10 mouse cellular contexts compared by ENCODE assay signal in the genomic region with DNA sequence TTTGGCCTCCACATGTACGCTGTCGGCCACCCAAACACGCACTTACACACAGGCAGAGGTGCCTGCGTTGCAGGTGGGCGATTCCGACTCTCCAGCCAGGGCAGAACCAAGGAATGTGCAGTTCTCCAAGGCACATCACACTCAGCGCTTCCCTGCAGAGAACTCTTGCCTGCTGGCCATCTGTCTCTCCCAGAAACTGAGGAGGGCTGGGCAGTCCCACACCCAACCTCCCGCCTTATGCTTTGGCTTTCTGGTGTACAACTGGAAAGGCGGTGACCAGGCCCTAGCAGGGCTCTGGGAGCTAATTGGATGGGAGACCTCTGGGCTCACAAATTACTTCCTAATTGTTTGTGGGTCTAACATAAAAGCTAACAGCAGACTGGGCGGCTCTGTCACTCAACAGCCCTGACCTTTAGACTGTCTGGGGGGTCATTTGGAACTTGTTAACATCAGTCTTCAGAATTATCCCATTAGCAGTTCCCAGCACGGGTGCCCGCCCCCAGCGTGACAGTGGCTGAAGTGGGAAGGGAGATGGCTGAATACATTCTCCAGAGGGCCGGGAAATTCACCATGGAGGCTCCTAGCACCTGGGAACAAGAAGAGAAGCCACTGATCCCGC. TPM values are rescaled to one million over a fixed set of nuclear protein-coding genes. Genes with fewer than 3 reads are reported as not detected.
DNase-seq lines count a peak whose midpoint lies in the region; ATAC-seq and TF ChIP-seq lines count a peak whose summit lies in the region.
"Had no signal": no experiment of that assay in that cellular context is flagged by ENCODE, and none has a peak within 500 bp of the region (broad histone marks: within the 10 kb centered on the region; RNA-seq: fewer than 3 reads in every experiment).

No protein-coding gene starts in this region.

- peaks cover 14% of the 10 kb centered on the region for H3K27me3 ChIP-seq in embryonic facial prominence, embryonic 14.5 days (replicated peaks; ENCODE audit: control insufficient read depth, insufficient read depth, low read length)
- peaks cover 44% of the 10 kb centered on the region for H3K27me3 ChIP-seq in neural tube, embryonic 11.5 days (ENCODE audit: control insufficient read depth, insufficient read depth, low read length)

- intact Hi-C loops in gastrocnemius, adult 2 months (cut with DNase I): no loop called here

- 0 out of 2 replicates have a peak overlapping the region, but pooled peaks have one; percentile 34 for H3K9ac ChIP-seq in embryonic facial prominence, embryonic 14.5 days (ENCODE audit: low read depth, low read length)
- H3K9ac ChIP-seq in neural tube, embryonic 11.5 days (ENCODE audit: low read length): peak overlapping the region; percentile 11; the same call in 1 of the 2 replicates

- no peak overlapping the region for H3K4me3 ChIP-seq in embryonic facial prominence, embryonic 14.5 days (ENCODE audit: low read depth, low read length)
- no peak overlapping the region for H3K4me3 ChIP-seq in neural tube, embryonic 11.5 days (ENCODE audit: low read depth, low read length)
- H3K4me3 ChIP-seq in gastrocnemius, adult 2 months: no peak overlapping the region

- DNase-seq in kidney, adult 9 months: peak; percentile 17
- no peak for DNase-seq in kidney, adult 18-20 months
- peak; percentile 49 for DNase-seq in cerebellum, adult 11-12 months
- peak; percentile 27 for DNase-seq in embryonic facial prominence, embryonic 14.5 days (ENCODE audit: low spot score)
- DNase-seq in neural tube, embryonic 11.5 days (ENCODE audit: low spot score): peak; percentile 38
- no peak for DNase-seq in testis, postnatal 10 days (ENCODE audit: low spot score)
- DNase-seq in adrenal gland, postnatal 10 days: no peak
- no peak for DNase-seq in gastrocnemius, adult 2 months
- DNase-seq: lung, postnatal 36 days had no signal

- WGBS in embryonic facial prominence, embryonic 14.5 days: 33% methylated on average over 15 of the region's 15 CpGs
- WGBS in neural tube, embryonic 11.5 days: 33% methylated on average over 15 of the region's 15 CpGs

- no peaks in the 10 kb centered on the region for H3K36me3 ChIP-seq in embryonic facial prominence, embryonic 14.5 days (ENCODE audit: control insufficient read depth, insufficient read depth, low read length)
- no peaks in the 10 kb centered on the region for H3K36me3 ChIP-seq in neural tube, embryonic 11.5 days (ENCODE audit: control insufficient read depth, insufficient read depth, low read length)

- ATAC-seq in embryonic facial prominence, embryonic 14.5 days (ENCODE audit: low read depth): no peak
- no peak for ATAC-seq in neural tube, embryonic 11.5 days (ENCODE audit: insufficient read depth, low FRiP score, low TSS enrichment)

- no peak overlapping the region for H3K4me2 ChIP-seq in embryonic facial prominence, embryonic 14.5 days (ENCODE audit: low read depth, low read length)
- H3K4me2 ChIP-seq in neural tube, embryonic 11.5 days (ENCODE audit: low read depth): no peak overlapping the region

- no peak overlapping the region for H3K27ac ChIP-seq in embryonic facial prominence, embryonic 14.5 days (replicated peaks; ENCODE audit: low read depth, low read length)
- H3K27ac ChIP-seq in neural tube, embryonic 11.5 days (ENCODE audit: low read depth, low read length): peak overlapping the region; percentile 53; the same call in 1 of the 2 replicates
- H3K27ac ChIP-seq in gastrocnemius, adult 2 months: no peak overlapping the region

- no peak for TF ChIP-seq CTCF in gastrocnemius, adult 2 months (IDR thresholded peaks at IDR 0.05)

- H3K9me3 ChIP-seq in embryonic facial prominence, embryonic 14.5 days (ENCODE audit: control insufficient read depth, low read length): no peaks in the 10 kb centered on the region
- H3K9me3 ChIP-seq in neural tube, embryonic 11.5 days (ENCODE audit: control insufficient read depth, low read length): no peaks in the 10 kb centered on the region

- H3K4me1 ChIP-seq in embryonic facial prominence, embryonic 14.5 days (ENCODE audit: control insufficient read depth, insufficient read depth, low read length): no peaks in the 10 kb centered on the region; the same call in 1 of the 2 replicates
- H3K4me1 ChIP-seq in neural tube, embryonic 11.5 days (ENCODE audit: control insufficient read depth, insufficient read depth, low read length): peaks cover 16% of the 10 kb centered on the region

RNA-seq across cellular contexts. Expression of a gene that starts 57.5 kb away (rescaled TPM):
- 0.11 TPM in 1 of 2 replicates, not detected in the other for polyA plus RNA-seq in embryonic facial prominence, embryonic 14.5 days (2014; fragmentation: Nextera tagmentation; extraction: Ambion mirVana)
- 9.2 and 10.2 TPM in 2 replicates for polyA plus RNA-seq in neural tube, embryonic 11.5 days (2014; fragmentation: Nextera tagmentation; extraction: Ambion mirVana)
- total RNA-seq in adrenal gland, postnatal 10 days (2021): under 1 TPM; 0.12 to 0.24 TPM
- not detected for total RNA-seq in gastrocnemius, adult 2 months (2021)
- total RNA-seq: common myeloid progenitor, adult 5-6 weeks had no signal

Comparison
In these comparisons a context has a peak if more than half of its experiments do, and no peak if none do; other contexts are left out.
1. DNase-seq: peak in kidney, adult 9 months (single experiment), cerebellum, adult 11-12 months (single experiment), embryonic facial prominence, embryonic 14.5 days (single experiment) and neural tube, embryonic 11.5 days (single experiment); none in kidney, adult 18-20 months (single experiment), testis, postnatal 10 days (single experiment), adrenal gland, postnatal 10 days (single experiment) and gastrocnemius, adult 2 months (single experiment).